Mouse (Mus musculus): ENCODE measurements at regions not wholly inside any gene's neighbourhood (a gene's known extent, or its start where the extent isn't known, plus 50 kb on each side); places are given as distances from the start of the nearest gene placed in this dataset.

DNA sequence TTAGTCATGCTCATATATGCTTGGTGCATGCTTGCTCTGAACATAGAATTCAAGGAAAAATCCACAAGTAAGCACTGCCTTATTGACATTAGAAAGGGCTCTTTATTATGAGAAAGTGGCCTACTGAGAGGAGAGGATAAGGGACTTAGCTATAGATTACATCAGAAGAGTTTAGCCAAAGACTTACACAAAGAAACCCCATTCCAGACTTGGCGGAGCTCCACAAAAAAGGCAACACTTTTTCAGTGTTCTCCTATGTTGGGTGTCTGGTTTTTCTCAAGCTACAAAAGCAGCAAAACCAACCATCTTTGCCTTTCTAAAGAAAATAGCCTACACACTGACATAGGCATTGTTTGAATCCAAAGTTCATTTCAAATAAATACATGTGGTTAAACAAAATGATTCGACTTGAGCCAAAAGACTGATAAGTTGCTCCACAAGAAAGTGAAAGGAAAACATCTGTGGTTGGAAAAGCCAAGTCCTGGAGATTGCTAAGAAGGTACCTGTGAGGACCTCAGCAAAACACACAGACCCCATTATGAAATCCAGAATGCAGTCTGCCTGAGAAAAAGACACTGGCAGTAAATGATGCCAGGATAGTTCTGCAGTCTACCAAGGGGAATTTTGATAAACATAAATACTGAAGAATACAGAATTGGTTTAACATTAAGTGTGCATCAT is 648.3 kb upstream of the Impad1 start:
- H3K4me2 ChIP-seq (ENCODE audit: low read depth, low read length, poor library complexity, severe bottlenecking): no peak overlapping the region
- H3K4me3 ChIP-seq (ENCODE audit: low read depth, low read length): no peak overlapping the region
- 42% methylated on average over 2 of the region's 2 CpGs for WGBS
- no peak overlapping the region for H3K27ac ChIP-seq (ENCODE audit: low read depth, low read length)
- TF ChIP-seq CTCF (IDR thresholded peaks at IDR 0.05): no peak
- H3K36me3 ChIP-seq (ENCODE audit: insufficient read depth, low read length): no peaks in the 10 kb centered on the region
- no peaks in the 10 kb centered on the region for H3K4me1 ChIP-seq (ENCODE audit: insufficient read depth, low read length)
- H3K9me3 ChIP-seq (ENCODE audit: low read length): no peaks in the 10 kb centered on the region
- DNase-seq (ENCODE audit: low spot score) (no peak), ATAC-seq (ENCODE audit: low FRiP score) (no peak)
- no peak overlapping the region for H3K9ac ChIP-seq (replicated peaks; ENCODE audit: low read length, poor library complexity, severe bottlenecking)
- no peaks in the 10 kb centered on the region for H3K27me3 ChIP-seq (ENCODE audit: insufficient read depth, low read length)

DNA sequence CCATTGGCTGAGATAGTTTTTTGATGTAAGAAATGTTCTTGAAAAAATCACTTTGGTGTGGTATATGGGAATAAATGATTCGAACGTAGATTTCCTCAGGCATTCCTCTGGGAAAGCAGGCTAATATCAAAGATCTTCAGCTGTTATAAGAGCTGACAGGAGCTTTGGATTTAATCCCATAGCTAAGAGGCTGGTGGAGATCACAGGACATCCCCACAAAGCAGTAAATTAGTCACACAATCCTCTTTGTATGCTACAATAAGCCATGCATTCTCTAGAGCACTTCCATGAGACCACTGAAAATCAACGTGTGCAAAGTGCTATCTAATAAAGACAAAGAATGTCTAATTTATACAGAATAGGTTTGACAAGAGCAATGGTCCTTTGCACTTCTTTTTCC is 643.9 kb upstream of the Impad1 start:
- ATAC-seq (ENCODE audit: low FRiP score) (no peak), DNase-seq (ENCODE audit: low spot score) (no peak)
- no peak overlapping the region for H3K27ac ChIP-seq (ENCODE audit: low read depth, low read length)
- H3K4me3 ChIP-seq (ENCODE audit: low read depth, low read length): no peak overlapping the region
- no peak for TF ChIP-seq CTCF (IDR thresholded peaks at IDR 0.05)
- H3K4me1 ChIP-seq (ENCODE audit: insufficient read depth, low read length): no peaks in the 10 kb centered on the region
- no peaks in the 10 kb centered on the region for H3K9me3 ChIP-seq (ENCODE audit: low read length)
- no peaks in the 10 kb centered on the region for H3K36me3 ChIP-seq (ENCODE audit: insufficient read depth, low read length)
- no peaks in the 10 kb centered on the region for H3K27me3 ChIP-seq (ENCODE audit: insufficient read depth, low read length)
- no peak overlapping the region for H3K4me2 ChIP-seq (ENCODE audit: low read depth, low read length, poor library complexity, severe bottlenecking)
- H3K9ac ChIP-seq (replicated peaks; ENCODE audit: low read length, poor library complexity, severe bottlenecking): no peak overlapping the region
- 9% methylated on average over 3 of the region's 3 CpGs for WGBS
